Mouse (Mus musculus) CH12.LX (cell line): ENCODE data around the gene Fastkd5.

Experiments
- CTCF ChIP-seq, 2 experiments: IDR thresholded peaks in 1 of 2; conservative IDR thresholded peaks in 1 of 2; 2 replicates each; pipeline ENCODE4 v1.5.1; 2011 to 2012; ENCODE audit warnings: low read depth in 2 of 2, low read length in 2 of 2, improper control_type of control experiment in 1 of 2, inconsistent platforms in 1 of 2, mild to moderate bottlenecking in 1 of 2, moderate library complexity in 1 of 2
- EP300 ChIP-seq: IDR thresholded peaks from 2 replicates; pipeline ENCODE4 v1.6.1; 2011; ENCODE audit warnings: low read length, improper control_type of control experiment
- GABPA ChIP-seq: IDR thresholded peaks from 2 replicates; pipeline ENCODE4 v1.6.1; 2012; ENCODE audit warnings: low read depth, low read length, improper control_type of control experiment, inconsistent platforms; ENCODE audit not compliant: insufficient replicate concordance
- HCFC1 ChIP-seq: IDR thresholded peaks from 2 replicates; pipeline ENCODE4 v1.6.1; 2012; ENCODE audit warnings: low read depth, mild to moderate bottlenecking, inconsistent platforms, low read length, improper control_type of control experiment
- KAT2A ChIP-seq: IDR thresholded peaks from 2 replicates; pipeline ENCODE4 v1.6.1; 2012; ENCODE audit warnings: low read length, improper control_type of control experiment, inconsistent platforms; ENCODE audit not compliant: insufficient replicate concordance
- MAZ ChIP-seq: IDR thresholded peaks from 2 replicates; pipeline ENCODE4 v1.6.1; 2012; ENCODE audit warnings: low read depth, mild to moderate bottlenecking, inconsistent platforms, low read length, improper control_type of control experiment, moderate library complexity
- POLR2A ChIP-seq: IDR thresholded peaks from 2 replicates; pipeline ENCODE4 v1.6.1; 2011; ENCODE audit warnings: low read depth, mild to moderate bottlenecking, improper control_type of control experiment, low read length
- POLR2AphosphoS2 ChIP-seq: IDR thresholded peaks from 2 replicates; pipeline ENCODE4 v1.6.1; 2011; ENCODE audit warnings: low read depth, low read length, improper control_type of control experiment
- RCOR1 ChIP-seq: conservative IDR thresholded peaks from 2 replicates; pipeline ENCODE4 v1.6.1; 2012; ENCODE audit warnings: low read depth, mild to moderate bottlenecking, inconsistent platforms, low read length, improper control_type of control experiment
- SIN3A ChIP-seq: IDR thresholded peaks from 2 replicates; pipeline ENCODE4 v1.6.1; 2012; ENCODE audit warnings: low read length, improper control_type of control experiment, inconsistent platforms
- UBTF ChIP-seq: IDR thresholded peaks from 2 replicates; pipeline ENCODE4 v1.6.1; 2012; ENCODE audit warnings: low read depth, mild to moderate bottlenecking, inconsistent platforms, low read length, improper control_type of control experiment, moderate library complexity
- USF1 ChIP-seq: IDR thresholded peaks from 2 replicates; pipeline ENCODE4 v1.6.1; 2014; ENCODE audit warnings: low read depth, mild to moderate bottlenecking, inconsistent platforms, low read length, improper control_type of control experiment
- ZMIZ1 ChIP-seq: IDR thresholded peaks from 2 replicates; pipeline ENCODE4 v1.6.1; 2012; ENCODE audit warnings: low read depth, mild to moderate bottlenecking, inconsistent platforms, low read length, improper control_type of control experiment

- no peak for TF ChIP-seq POLR2A
- no peak for TF ChIP-seq CTCF (conservative IDR thresholded peaks at IDR 0.05 in 1 of 2, IDR thresholded peaks at IDR 0.05 in 1 of 2; ENCODE audit: low read depth in 2 of 2, low read length in 2 of 2)
- TF ChIP-seq POLR2AphosphoS2, result no peak
- TF ChIP-seq UBTF, result no peak
- no peak for TF ChIP-seq KAT2A
- no peak for TF ChIP-seq SIN3A
- no peak for TF ChIP-seq ZMIZ1
- TF ChIP-seq HCFC1, result no peak
- no peak for TF ChIP-seq MAZ
- no peak for TF ChIP-seq RCOR1
- no peak for TF ChIP-seq GABPA
- TF ChIP-seq USF1, result no peak
- TF ChIP-seq EP300, result no peak
Observed at GRCm38 (mm10) chr2:130653303-130653702, 23.5 kb upstream of the Fastkd5 start.
